Mouse (Mus musculus) erythroblast, embryonic 14.5 days (primary cell): ENCODE data around the gene St3gal5.

Experiments used
- GATA1 ChIP-seq: IDR thresholded peaks from 2 replicates; pipeline ENCODE4 v1.6.1; 2012; ENCODE audit warnings: low read length, inconsistent platforms, mixed read lengths
- TAL1 ChIP-seq: IDR thresholded peaks from 3 replicates; pipeline ENCODE4 v1.6.1; 2012; ENCODE audit warnings: low read length, inconsistent platforms, mixed read lengths

DNA sequence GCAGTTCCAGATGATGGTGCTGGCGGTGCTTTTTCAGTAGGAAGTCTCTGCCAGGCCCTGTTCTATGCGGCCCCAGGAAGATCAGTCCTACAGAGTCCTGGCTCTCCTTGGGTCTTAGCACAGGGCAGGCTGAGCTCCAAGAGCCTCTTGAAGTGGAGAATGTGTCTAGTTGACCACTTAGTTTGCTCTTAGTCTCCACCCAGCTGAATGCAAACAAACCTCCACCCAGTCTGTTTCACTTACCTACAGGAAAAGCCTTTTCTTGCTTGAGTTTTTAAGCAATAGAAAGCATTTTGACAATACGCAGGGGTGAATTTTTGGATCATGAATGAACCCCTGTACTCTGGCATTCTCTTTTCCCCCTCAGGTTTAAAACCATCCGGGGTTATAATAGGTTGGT is 4.0 kb downstream of the St3gal5 start:
- TF ChIP-seq TAL1 (no peak), GATA1 (no peak)
